Mouse (Mus musculus): Measurements from ENCODE around the gene Smad5.
A peak's percentile ranks its signal among the peaks of the same experiment; 100 is the strongest.

Gene Smad5

GRCm38 (mm10) chr13:56755871-56756270 lies 53.1 kb downstream of the Smad5 start:
- no peak for DNase-seq (ENCODE audit: low spot score)

- no peak for DNase-seq (ENCODE audit: low spot score)
Observed at GRCm38 (mm10) chr13:56757201-56757600, 54.4 kb downstream of the Smad5 start.

- DNase-seq (ENCODE audit: low spot score) = peak; percentile 39
Observed at GRCm38 (mm10) chr13:56758492-56758891, 55.7 kb downstream of the Smad5 start.

GRCm38 (mm10) chr13:56762446-56763229 lies 59.8 kb downstream of the Smad5 start:
- DNase-seq (ENCODE audit: low spot score) = no peak

- no peak for DNase-seq (ENCODE audit: low spot score)
Observed at GRCm38 (mm10) chr13:56765284-56766032, 62.6 kb downstream of the Smad5 start.

GRCm38 (mm10) chr13:56766211-56766610 lies 63.4 kb downstream of the Smad5 start:
- no peak for DNase-seq (ENCODE audit: low spot score)

- no peak for DNase-seq (ENCODE audit: low spot score)
Observed at GRCm38 (mm10) chr13:56769431-56769830, 66.6 kb downstream of the Smad5 start.

- no peak for DNase-seq (ENCODE audit: low spot score)
Observed at GRCm38 (mm10) chr13:56770136-56770578, 67.3 kb downstream of the Smad5 start.

- DNase-seq (ENCODE audit: low spot score) = no peak
Observed at GRCm38 (mm10) chr13:56770786-56771185, 68.0 kb downstream of the Smad5 start.

- no peak for DNase-seq (ENCODE audit: low spot score)
Observed at GRCm38 (mm10) chr13:56772592-56772991, 69.8 kb downstream of the Smad5 start.

- no peak for DNase-seq (ENCODE audit: low spot score)
Observed at GRCm38 (mm10) chr13:56773262-56773870, 70.6 kb downstream of the Smad5 start.

GRCm38 (mm10) chr13:56774304-56774703 lies 71.5 kb downstream of the Smad5 start:
- no peak for DNase-seq (ENCODE audit: low spot score)

- no peak for DNase-seq (ENCODE audit: low spot score)
Observed at GRCm38 (mm10) chr13:56780746-56781469, 78.1 kb downstream of the Smad5 start.

- DNase-seq (ENCODE audit: low spot score) = no peak
Observed at GRCm38 (mm10) chr13:56781697-56782096, 78.9 kb downstream of the Smad5 start.

GRCm38 (mm10) chr13:56782621-56783020 lies 79.8 kb downstream of the Smad5 start:
- DNase-seq (ENCODE audit: low spot score) = no peak

GRCm38 (mm10) chr13:56790683-56791082 lies 87.9 kb downstream of the Smad5 start:
- no peak for DNase-seq (ENCODE audit: low spot score)

Data from ovary, adult 18-20 months (tissue).